Mouse (Mus musculus) midbrain, embryonic 14.5 days (tissue): ENCODE results near the gene Ly6c1. TPM values are rescaled to one million over a fixed set of nuclear protein-coding genes. Genes with fewer than 3 reads are reported as not detected.
A peak's percentile ranks its signal among the peaks of the same experiment; 100 is the strongest.
"Not testable (repeated sequence)": the region's sequence is repeated elsewhere in the genome, so short reads cannot be mapped to it uniquely, and the experiment has no call there.

ENCODE experiments used
- ATAC-seq: fragments of 200-750 bp; cut with Nextera tagmentation; 2 replicates; pipeline ENCODE4 v1.8.0; 2017; ENCODE audit warnings: moderate number of reproducible peaks, moderate library complexity; ENCODE audit not compliant: low FRiP score, low TSS enrichment
- DNase-seq: peaks from one replicate; pipeline ENCODE4 v3.0.0-alpha.2; 2015
- H3K27ac ChIP-seq: fragments of 300-500 bp; sonication (generic); replicated peaks from 2 replicates; pipeline ENCODE4 v1.5.1; 2014; ENCODE audit warnings: mild to moderate bottlenecking, low read depth, low read length, moderate library complexity
- H3K27me3 ChIP-seq: fragments of 300-500 bp; sonication (generic); 2 replicates; pipeline ENCODE4 v1.6.1; 2014; ENCODE audit warnings: low read length, control low read depth, mixed read lengths; ENCODE audit not compliant: control insufficient read depth, insufficient read depth
- H3K36me3 ChIP-seq: fragments of 300-500 bp; sonication (generic); 2 replicates; pipeline ENCODE4 v1.6.1; 2014; ENCODE audit warnings: low read length, control low read depth; ENCODE audit not compliant: control insufficient read depth, insufficient read depth
- H3K4me1 ChIP-seq: fragments of 300-500 bp; sonication (generic); 2 replicates; pipeline ENCODE4 v1.6.1; 2014; ENCODE audit warnings: mild to moderate bottlenecking, antibody characterized with exemption, low read length, control low read depth; ENCODE audit not compliant: control insufficient read depth, insufficient read depth
- H3K4me2 ChIP-seq: fragments of 300-500 bp; sonication (generic); 2 replicates; pipeline ENCODE4 v1.6.1; 2014; ENCODE audit warnings: mild to moderate bottlenecking, low read length, moderate library complexity
- H3K4me3 ChIP-seq: fragments of 300-500 bp; sonication (generic); replicated peaks from 2 replicates; pipeline ENCODE4 v1.5.1; 2014; ENCODE audit warnings: low read depth, low read length
- H3K9ac ChIP-seq: fragments of 300-500 bp; sonication (generic); replicated peaks from 2 replicates; pipeline ENCODE4 v1.6.1; 2014; ENCODE audit warnings: mild to moderate bottlenecking, low read length, moderate library complexity
- H3K9me3 ChIP-seq: fragments of 300-500 bp; sonication (generic); 2 replicates; pipeline ENCODE4 v1.6.1; 2016; ENCODE audit warnings: low read length, control low read depth, mixed read lengths; ENCODE audit not compliant: control insufficient read depth
- WGBS: fragments of 180-500 bp; shearing (Covaris S2); extraction: QIAGEN DNeasy Blood & Tissue Kit; methylation state at CpG from one replicate; pipeline ENCODE4 v1.1.7; 2014; 5-methylcytosine and 5-hydroxymethylcytosine counted together
- polyA plus RNA-seq: library from polyadenylated mRNA; unstranded; fragments of >200 nt; fragmentation: Nextera tagmentation; extraction: Ambion mirVana; gene quantifications from 2 replicates; pipeline ENCODE4 v1.2.1, GENCODE M21; 2014

The Ly6c1 gene
- polyA plus RNA-seq, 1 experiment from 2014 or later = 3.1 TPM

DNA sequence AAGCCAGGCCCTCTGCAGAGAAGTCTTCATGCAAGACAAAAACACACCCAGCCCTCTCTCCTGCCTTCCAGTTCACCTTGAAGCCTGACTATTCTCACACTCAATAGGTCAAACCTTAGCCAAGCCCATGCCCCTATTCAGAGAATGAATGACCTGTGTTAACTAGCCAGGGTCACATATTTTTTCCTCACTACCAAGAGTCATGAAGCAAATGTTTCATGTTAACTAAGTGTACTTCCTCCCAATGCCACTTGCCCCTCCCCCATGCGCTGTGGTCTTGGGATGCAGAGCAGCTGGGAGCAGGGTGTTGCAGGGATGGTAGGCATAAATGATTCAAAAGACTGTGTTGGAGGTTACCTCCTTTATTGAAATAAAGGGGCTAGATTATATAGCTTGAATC is 2.0 kb upstream of the Ly6c1 start:
- not testable (repeated sequence) for H3K27me3 ChIP-seq, H3K4me2 ChIP-seq, H3K9ac ChIP-seq, H3K36me3 ChIP-seq, DNase-seq, H3K27ac ChIP-seq, H3K4me1 ChIP-seq, H3K9me3 ChIP-seq, ATAC-seq, H3K4me3 ChIP-seq
- 96% methylated on average over 1 of the region's 1 CpGs for WGBS

DNA sequence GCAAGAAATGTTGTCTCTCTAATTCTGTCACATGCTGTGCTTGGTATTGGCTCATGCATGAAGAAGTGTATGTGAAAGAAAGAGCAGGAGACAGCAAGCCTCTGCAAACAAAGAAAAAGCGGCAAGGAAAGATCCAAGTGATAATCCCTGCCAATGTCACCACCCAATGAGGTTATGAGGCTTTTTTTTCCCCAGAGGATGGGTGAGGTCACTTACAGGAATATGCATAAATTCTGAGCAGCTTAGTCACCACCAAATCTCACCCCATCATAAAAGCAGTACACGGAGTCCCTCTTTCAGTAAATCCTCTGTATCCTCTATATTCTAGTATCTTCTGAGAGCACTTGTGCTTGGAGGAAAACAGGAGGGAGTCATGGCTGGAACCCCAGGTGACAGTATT is 1.2 kb upstream of the Ly6c1 start:
- not testable (repeated sequence) for DNase-seq

DNA sequence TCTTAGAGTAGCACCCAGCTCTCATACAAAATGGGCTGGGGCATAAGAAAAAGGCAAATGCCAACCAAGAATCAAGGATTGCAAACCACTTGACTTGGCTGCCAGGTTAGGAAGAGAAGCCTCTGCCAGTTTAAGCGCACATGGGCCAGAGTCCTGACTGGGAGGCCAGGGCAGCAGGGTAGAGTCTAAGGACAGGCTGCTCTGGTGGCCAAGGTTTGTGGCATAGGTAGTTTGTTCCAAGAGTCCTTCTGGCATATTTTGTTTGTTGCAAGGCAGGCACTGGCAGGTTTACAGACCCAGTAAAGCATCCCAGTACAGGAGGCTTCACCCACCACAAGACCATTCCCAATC is 685 bp downstream of the Ly6c1 start:
- not testable (repeated sequence) for H3K27ac ChIP-seq, H3K9me3 ChIP-seq, H3K9ac ChIP-seq, H3K4me3 ChIP-seq, H3K4me2 ChIP-seq, DNase-seq, H3K27me3 ChIP-seq, ATAC-seq, H3K4me1 ChIP-seq, H3K36me3 ChIP-seq
- 95% methylated on average over 1 of the region's 1 CpGs for WGBS

More for the DNA sequence above, 1.2 kb upstream of the Ly6c1 start:
- not testable (repeated sequence) for H3K4me1 ChIP-seq, H3K4me2 ChIP-seq, H3K27ac ChIP-seq, H3K9ac ChIP-seq, H3K4me3 ChIP-seq, H3K9me3 ChIP-seq, ATAC-seq, H3K36me3 ChIP-seq, H3K27me3 ChIP-seq
- WGBS = 64% methylated on average over 2 of the region's 2 CpGs

DNA sequence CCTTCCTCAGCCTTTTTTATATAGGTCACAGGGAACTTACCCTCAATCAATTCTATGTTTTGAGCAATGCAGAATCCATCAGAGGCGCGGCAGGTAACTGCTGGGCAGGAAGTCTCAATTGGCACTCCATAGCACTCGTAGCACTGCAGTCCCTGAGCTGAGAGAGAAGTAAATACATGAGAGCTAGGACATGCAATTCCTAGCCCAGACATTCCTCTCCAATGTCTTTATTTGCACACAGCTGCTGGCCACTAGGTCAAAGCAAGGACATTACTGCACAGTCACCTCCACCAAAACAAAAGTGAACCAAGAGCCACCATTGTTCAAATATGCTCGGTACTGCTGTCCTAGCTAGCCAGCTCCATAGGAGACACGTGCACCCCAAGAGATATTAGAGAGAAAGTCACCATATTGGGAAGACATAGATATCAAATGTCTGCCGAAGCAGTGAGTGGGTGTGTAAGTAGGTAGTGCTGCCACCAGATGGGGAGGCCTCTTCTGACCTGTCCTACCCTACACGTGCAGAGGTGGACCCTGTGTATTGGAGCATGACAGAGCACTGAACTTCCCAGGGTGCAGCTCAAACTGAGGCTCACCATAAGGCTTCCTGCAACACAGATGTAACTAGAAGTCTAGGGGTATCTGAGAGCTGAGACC is 1.2 kb downstream of the Ly6c1 start:
- not testable (repeated sequence) for H3K9me3 ChIP-seq, H3K9ac ChIP-seq, H3K27me3 ChIP-seq, H3K4me3 ChIP-seq, H3K36me3 ChIP-seq, H3K4me1 ChIP-seq, H3K27ac ChIP-seq, ATAC-seq, DNase-seq, H3K4me2 ChIP-seq
- 70% methylated on average over 5 of the region's 7 CpGs for WGBS

DNA sequence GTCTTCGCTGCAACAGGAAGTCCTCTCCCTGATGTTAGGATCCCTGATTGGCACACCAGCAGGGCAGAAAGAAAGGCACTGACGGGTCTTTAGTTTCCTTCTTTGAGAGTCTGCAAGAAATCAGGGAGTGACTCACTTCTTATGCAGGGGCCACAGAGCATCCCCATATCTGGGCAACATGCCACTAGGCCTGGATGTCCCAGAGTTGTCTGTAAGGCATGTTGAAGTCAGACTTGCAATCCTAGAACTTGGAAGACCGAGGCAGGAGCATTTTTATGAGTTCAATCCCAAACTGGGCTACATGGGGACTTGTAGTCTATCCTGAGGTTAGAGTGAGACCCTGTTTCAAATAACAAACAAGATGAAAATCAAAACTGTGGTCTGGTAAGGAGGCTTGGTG is 3.1 kb downstream of the Ly6c1 start:
- not testable (repeated sequence) for H3K9me3 ChIP-seq, H3K27me3 ChIP-seq, H3K36me3 ChIP-seq, H3K4me1 ChIP-seq, H3K4me3 ChIP-seq, DNase-seq, H3K27ac ChIP-seq, ATAC-seq, H3K9ac ChIP-seq, H3K4me2 ChIP-seq
- WGBS = 87% methylated on average over 2 of the region's 3 CpGs

DNA sequence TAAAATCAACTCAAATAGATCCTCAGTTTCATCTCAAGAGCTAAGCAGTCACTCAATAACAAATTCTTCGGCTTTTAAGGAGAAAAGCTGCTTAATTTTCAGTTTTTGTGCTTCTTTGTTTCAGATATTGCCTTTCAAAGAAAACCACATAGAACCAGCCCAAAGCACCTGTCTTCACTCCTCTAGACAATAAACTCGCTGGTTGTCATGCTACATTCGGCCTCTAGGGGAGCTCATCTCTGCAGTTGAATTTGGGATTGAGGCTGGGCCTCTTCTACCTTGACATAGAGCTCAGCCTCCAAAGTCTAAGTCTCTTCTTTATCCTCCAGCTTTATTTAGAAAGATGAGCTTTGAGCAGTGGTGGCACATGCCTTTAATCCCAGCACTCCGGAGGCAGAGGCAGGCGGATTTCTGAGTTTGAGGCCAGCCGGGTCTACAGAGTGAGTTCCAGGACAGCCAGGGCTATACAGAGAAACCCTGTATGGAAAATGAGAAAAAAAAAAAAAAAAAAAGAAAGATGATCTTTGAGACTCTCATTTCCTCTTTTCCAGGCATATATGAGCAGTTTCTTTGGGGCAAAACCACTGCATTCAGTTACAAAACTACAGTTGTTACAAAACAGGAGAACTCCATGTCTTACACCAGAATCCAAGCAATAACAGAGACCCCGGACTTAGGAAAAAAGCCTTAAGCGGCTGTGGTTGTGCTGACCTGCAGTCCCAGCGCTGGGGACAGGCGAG is 27.4 kb downstream of the Ly6c1 start:
- not testable (repeated sequence) for H3K9ac ChIP-seq, H3K4me2 ChIP-seq, H3K27me3 ChIP-seq, H3K36me3 ChIP-seq, H3K4me3 ChIP-seq, DNase-seq, H3K4me1 ChIP-seq, ATAC-seq, H3K9me3 ChIP-seq, H3K27ac ChIP-seq
- WGBS = 76% methylated on average over 6 of the region's 10 CpGs

DNA sequence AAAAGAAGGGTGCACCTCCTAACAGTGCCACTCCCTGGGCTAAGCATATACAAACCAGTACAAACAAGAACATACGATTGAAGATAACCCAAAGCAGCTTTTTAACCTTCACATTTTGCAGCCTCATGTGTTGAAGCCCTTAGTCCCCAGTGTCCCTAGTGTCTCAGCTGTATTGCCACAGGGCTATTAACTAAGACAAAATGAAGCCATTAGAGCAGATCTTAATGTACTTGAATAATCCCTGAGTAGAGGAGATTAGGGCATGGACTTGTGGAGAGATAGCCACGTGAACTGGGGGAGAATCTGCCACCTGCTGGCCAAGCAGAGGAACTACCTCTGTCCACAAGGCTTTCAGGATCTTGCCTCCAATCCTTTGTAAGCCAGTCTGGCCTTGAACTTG is 29.2 kb downstream of the Ly6c1 start:
- H3K27me3 ChIP-seq, ATAC-seq: not testable (repeated sequence)
- 40% methylated on average over 2 of the region's 2 CpGs for WGBS

More for the DNA sequence above, 29.2 kb downstream of the Ly6c1 start:
- H3K4me2 ChIP-seq, H3K4me1 ChIP-seq, H3K36me3 ChIP-seq, H3K27ac ChIP-seq, H3K9me3 ChIP-seq, H3K9ac ChIP-seq, H3K4me3 ChIP-seq: not testable (repeated sequence)
- peak; percentile 55 for DNase-seq
